Mouse (Mus musculus) ES-CJ7 (cell line): Measurements from ENCODE around the gene Pkn3.
A peak's percentile ranks its signal among the peaks of the same experiment; 100 is the strongest.
"Not testable (repeated sequence)": the region's sequence is repeated elsewhere in the genome, so short reads cannot be mapped to it uniquely, and the experiment has no call there.

Experiments used
- DNase-seq: peaks from one replicate; pipeline ENCODE4 v3.0.0; 2011; ENCODE audit warnings: low read depth, low spot score

The Pkn3 gene

DNA sequence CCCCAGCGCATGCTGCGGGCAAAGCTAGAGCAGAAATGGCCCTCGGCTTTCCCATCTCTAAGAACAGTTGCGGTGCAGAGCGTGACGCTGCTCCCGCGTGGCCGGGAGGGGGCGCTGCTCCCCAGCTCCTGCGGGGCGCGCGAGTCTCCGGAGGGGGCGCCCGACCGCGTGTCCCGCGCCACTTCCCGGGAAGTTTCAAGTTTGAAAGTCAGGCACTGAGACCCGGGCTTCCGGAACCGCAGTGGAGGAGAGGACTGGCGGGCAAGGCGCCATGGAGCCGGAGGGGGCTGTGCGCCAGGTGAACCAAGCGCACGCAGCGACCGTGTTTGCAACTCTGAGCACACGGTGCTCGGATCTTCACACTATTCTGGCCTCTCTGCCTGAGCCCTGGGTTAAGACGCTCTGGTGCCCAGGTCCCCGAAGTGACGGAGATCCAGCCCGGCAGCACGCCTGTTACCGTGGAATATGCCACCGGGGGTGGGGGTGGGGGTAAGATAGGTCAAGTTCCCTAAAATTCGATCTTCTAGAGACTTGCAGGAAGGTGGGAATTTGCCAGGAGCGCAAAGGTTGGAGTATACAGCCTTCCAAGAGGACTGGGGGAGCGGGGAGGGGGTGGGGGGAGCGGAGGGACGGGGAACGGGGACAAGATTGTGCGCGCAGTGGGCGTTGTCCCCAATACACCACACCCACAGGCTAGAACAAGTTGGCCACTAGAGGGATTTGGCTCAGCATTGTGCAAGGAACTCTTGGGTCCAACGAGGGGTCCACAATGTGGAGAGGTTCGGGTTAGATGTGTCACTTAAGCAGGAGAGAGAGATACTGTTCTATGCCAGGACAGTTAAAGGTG, at the start of gene Pkn3:
Pkn3 (plus strand) TSS at position 183 of the 847 bp plus-strand sequence.
- peak; percentile 94 for DNase-seq

DNA sequence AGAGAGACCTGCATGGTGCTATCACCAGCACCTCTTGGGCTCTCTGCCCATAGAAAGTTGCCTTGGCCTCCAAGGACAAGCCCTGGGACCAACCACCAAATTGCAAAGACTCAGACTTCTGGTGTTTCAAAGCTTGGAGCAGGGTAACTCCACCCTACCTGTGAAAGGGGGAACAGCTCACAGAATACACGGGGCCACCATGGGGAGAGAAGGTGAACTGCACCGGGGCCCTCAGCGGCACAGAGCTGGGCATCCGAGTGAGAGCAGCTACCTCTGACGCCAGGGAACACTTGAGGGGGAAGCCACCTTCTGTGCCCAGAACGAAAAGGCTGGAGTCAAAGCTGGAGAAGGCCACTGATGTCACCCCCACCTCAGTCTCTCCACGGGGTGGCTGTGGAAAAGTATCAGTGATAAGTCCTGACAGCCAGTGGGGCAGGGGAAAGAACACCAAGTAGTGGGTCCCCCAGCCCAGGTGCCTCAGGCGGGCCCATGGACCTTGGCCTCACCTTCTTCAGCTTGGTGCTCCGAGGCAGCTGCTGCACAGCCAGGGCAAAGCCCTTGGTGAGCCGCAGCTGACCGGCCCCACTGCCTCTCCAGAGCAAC, 45.1 kb upstream of the Pkn3 start:
- peak; percentile 64 for DNase-seq

DNA sequence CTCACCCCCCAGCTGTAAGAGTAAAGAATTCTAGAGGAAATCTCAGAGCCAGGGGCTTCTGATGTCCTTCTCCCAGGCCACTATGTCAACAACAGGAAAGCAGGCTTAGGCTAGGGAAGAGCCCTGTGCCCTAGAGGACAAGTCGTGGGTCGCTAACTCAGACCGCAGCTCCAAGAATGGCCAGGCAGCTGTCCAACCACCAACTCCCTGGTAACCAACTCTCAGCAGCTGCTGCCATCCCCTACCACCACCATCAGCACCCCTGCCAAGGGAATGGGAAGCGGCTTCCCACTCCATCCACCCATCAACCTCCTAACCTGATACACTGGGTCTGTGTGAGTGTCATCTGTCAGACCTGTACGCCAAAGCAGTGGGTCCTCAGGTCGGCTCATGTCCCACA, 44.5 kb upstream of the Pkn3 start:
- no peak for DNase-seq

DNA sequence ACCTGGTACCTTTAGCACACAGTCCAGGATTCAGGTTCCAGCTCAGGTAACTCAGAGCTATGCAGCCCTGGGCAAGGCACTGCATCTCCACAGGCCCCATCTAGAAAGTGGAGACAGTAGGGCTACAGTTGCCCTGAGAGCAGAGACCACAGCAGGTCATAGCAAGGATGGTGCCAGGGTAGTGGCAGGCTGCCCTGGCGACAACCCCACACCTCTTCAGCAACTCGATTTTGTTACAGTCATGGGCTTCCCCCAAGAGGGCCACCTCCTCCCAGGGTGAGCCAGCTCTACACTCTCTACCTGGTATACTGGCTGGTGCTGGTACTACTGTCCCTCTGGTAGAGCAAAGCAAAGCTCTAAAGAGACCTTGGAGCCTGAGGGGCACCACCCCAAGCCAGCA, 39.7 kb upstream of the Pkn3 start:
- DNase-seq = no peak

DNA sequence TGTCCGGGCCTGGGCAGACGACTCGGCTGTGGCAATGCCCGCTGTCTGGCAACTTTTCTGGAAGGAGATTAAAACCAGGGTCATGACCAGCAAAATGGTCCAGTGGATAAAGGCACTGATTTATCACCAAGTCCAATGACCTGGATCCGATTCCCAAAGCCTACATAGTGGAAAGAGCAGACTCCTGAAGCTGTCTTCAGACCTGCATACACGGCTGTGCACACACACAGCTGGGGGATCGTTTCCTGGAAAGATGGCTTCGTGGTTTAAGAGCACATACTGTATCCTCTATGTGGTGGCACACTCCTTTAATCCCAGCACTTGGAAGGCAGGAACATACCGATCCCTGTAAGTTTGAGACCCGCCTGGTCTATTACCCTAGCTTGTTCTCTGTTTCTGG, 39.1 kb upstream of the Pkn3 start:
- no peak for DNase-seq

DNA sequence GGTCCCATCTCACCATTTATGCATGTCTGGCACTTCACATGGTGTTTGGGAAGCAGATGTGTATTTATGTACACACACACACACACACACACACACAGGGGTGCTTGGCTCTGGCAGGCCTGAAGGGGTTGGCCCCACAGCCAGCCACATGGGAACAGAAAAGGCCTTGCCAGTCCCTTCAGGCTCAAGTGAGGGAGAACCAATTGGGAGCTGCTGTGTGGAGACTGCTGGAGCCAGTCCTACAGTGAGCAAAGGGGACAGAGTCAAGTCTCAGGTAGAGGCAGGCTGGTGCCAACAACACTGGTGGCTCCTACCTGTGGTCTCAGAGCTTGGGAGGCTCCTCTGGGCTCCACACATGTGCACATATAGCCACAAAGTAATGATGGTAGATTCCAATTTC, 37.8 kb upstream of the Pkn3 start:
- DNase-seq = no peak

DNA sequence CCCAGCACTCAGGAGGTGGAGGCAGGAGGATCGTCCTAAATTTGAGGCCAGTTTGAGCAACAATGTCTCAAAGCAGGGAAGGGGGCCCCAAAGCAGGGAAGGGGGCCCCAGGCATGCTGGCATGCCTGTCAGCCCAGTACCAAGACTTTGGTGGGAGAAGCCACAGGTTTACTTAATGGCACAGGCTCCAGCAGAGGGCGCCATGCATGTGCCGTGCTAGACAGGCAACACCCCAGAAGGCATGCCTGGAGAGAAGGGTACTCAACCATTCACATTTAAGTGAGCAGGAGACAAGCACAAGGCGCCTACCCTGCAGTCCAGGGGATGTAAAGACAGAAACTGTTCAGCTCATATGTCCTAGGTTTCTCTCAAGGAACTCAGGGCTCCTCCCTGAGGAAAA, 35.0 kb upstream of the Pkn3 start:
- DNase-seq = peak; percentile 96

DNA sequence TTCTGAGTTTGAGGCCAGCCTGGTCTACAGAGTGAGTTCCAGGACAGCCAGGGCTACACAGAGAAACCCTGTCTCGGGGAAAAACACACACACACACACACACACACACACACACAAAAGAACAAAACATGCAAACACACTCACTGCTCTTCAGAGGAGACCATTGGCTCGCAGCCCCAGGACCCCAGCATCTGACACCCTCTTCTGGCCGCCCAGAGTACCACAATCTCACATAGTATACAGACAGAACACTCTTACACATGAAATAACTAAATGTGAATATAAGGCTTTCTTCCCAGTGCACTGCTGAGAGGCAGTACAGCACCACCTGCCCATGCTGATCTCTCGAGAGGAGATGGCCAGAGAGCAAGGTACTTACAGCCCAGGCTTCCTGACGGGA, 32.9 kb upstream of the Pkn3 start:
- DNase-seq = no peak

DNA sequence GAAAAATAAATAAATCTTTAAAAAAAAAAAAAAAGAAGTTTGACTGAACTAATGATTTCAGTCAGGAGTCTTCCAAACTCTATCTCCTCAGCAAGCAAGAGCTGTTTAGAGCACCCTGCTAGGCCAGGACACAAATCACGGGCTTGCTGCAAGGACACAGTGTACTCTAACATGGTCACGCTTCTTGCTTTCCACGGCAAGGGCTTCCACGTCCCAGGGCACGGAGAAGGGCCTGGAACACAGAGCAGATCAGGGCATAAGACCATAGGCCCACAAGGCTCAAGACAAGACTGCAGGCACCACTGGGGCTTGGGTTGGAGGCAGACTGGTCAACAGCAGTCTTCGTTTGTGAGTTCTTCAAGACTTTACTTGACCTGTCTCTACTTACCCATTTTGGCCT, 30.4 kb upstream of the Pkn3 start:
- DNase-seq = no peak

DNA sequence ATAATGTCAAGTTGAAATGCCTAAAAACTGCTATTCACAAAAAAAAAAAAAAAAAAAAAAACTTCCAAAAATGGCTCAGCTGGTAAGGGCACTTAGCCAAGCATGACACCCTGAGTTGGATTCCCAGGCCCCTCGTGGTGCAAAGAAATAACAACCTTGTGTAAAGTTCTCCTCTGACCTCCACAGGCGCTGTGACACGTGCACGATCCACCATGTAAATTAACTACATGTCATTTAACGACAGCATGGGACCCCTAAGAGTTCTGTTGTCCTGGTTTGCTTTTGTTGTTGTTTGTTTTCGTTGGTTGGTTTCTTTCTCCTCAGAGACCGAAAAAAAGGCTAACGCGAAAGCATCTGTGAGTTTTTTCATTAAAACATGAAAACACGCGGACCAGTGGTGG, 29.4 kb upstream of the Pkn3 start:
- peak; percentile 62 for DNase-seq

DNA sequence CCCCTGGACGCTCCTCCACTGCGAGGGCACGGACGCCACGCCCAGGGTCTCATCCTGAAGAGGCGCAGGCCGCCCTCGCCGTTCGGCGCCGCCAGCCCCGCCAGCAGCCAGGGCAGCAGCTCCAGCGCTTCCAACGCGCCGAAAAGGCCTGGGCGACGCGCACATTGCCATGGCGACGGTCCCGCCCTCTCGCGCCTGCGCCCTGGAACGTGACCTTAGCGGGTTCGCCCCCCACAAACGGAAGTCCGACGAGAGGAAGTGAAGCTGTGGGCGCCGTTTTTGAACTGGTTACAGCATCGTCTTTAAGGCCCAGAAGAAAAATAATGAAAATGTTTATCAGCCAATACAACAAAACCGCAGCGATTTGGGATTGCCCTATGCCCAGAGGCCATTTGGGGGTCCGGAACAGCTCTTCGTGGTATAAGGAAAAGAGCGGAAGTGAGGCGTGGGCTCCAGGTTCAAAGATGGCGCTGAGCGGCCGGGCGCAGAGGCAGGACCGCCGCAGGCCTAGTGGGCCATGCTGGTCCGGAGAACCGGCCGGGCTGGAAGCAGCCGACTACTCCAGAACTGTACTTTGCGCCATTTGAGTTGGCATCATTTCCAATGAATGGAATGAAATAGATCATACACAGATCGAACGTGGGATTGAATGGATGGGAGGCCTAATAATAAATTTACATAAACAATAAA, 28.6 kb upstream of the Pkn3 start, which contains the start of gene Wdr34:
Wdr34 (minus strand) TSS at position 183 of the 690 bp plus-strand sequence.
- DNase-seq = peak; percentile 97

DNA sequence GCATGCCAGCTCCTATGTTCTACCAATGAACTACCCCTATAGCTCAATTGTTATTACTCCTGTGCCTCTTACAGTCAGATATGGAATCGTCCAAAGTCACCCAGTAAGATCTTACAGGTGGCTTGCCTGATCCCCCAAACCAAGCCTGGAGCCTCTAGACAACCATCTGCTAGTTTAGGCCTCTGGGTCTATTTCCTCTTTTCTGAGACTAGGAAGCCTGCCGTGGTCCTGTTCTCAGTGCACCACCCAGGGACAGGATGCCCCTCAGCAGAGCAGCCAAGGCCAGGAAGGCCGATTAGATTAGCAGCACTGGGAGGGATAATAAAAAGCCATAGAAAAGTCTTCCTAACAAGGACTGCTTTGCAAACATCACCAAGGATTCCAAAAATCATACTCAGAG, 27.7 kb upstream of the Pkn3 start:
- no peak for DNase-seq

DNA sequence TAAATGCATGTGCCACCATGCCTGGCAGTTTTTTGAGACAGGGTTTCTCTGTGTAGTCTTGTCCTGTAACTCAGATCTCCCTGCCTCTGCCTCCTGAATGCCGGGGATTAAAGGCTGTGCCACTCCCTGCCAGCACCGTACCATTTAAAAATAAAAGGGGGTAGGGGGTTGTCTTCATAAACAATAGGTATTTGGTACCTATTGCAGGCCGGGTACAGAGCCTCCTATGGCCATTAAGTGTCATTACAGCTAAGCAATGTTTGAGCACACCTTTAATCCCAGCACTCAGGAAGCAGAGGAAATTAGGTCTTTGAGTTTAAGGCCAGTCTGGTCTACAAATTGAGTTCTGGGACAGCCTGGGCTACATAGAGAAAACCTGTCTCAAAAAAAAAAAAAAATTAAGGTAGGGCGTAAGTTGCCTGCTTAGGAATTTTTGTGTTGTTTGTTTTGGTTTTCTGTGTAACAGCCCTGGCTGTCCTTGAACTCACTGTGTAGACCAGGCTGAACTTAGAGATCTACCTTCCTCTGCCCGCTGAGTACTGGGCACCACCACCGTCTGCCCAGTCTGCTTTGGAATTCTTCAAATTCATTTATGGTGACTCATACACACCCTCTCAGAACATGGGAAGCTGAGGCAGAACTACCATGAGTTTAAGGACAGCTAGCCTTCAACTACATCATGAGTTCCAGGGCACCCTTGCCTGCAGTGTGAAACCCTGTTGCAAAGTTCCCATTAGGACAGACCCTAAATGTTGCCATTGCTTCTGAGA, 25.3 kb upstream of the Pkn3 start:
- peak; percentile 76 for DNase-seq

DNA sequence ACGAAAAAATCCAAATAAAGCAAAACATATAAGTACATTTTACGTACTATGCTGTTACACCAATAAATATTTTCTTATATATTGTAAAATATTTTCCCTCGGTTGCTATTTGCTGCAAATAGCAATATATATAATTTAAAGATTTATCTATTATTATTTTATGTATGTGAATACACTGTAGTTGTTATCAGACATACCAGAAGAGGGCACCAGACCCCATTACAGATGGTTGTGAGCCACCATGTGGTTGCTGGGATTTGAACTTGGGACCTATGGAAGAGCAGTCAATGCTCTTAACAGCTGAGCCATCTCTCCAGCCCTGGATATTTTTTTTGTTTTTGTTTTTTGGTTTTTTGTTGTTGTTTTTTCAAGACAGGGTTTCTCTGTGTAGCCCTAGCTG, 22.2 kb upstream of the Pkn3 start:
- not testable (repeated sequence) for DNase-seq

DNA sequence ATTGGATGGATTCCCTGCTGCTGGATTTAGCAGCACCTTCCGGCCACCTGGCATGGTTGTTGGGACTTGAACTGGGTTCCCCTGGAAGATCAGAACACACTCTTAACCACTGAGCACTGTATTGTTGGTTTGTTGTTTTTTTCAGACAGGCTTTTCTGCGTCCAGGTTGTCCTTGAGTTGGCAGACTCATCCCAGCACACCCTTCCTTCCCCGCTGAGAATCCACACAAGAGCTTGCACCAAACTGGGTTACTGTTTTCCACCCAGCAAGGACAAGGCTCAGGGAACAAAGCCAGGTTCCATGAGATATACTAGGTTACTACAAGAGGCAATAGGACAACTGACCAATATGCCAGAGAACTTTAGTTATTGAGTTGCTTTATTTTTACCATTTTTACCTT, 20.7 kb upstream of the Pkn3 start:
- no peak for DNase-seq

DNA sequence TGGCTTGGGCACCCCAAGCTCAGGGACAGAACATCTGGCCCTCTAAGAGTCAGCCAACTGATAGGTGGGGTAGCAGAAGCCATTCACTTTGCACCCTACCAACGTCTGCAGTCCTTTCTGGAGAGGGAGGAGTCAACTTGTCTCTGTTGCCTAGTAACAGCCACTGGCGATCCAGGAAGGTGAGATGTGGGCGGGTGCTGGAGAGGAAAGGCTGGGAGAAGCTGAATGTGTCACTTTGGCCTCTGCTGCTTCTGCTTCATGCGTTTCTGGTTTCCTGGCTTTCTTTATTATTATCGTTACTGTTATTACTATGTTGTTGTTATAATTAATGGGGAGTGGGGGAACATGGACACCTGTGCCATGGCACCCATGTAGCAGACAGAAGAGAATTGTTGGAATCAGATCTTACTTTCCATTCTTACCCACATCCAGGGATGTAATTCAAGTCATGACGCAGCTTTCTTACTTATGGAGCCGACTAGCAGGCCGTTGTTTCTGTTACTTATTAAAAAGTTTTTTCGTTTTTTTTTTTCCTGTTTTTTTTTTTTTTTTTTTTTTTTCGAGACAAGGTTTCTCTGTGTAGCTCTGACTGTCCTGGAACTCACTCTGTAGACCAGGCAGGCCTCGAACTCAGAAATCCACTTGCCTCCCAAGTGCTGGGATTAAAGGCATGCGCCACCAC, 20.1 kb upstream of the Pkn3 start, which contains the start of gene Set:
Set (plus strand) TSS at position 156 of the 682 bp plus-strand sequence.
- DNase-seq = peak; percentile 93

DNA sequence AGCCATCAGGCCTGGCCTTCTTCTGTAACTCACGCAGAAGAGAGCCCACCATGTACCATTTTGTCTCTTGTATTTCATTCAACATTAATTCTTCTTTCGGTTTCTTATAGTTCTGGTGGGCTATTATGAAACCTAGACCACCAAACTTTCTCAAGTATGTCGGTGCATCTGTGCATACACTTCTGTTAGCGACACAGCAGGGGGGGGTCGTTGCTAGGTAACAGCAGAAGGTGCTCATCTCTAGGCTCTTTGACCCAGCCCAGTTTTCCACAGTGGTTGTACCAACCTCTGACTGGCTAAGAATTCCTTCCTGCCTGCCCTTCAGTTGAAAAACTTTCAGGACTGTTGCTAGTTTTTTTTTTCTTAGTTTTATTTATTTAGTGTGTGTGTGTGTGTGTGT, 19.1 kb upstream of the Pkn3 start:
- peak; percentile 91 for DNase-seq

DNA sequence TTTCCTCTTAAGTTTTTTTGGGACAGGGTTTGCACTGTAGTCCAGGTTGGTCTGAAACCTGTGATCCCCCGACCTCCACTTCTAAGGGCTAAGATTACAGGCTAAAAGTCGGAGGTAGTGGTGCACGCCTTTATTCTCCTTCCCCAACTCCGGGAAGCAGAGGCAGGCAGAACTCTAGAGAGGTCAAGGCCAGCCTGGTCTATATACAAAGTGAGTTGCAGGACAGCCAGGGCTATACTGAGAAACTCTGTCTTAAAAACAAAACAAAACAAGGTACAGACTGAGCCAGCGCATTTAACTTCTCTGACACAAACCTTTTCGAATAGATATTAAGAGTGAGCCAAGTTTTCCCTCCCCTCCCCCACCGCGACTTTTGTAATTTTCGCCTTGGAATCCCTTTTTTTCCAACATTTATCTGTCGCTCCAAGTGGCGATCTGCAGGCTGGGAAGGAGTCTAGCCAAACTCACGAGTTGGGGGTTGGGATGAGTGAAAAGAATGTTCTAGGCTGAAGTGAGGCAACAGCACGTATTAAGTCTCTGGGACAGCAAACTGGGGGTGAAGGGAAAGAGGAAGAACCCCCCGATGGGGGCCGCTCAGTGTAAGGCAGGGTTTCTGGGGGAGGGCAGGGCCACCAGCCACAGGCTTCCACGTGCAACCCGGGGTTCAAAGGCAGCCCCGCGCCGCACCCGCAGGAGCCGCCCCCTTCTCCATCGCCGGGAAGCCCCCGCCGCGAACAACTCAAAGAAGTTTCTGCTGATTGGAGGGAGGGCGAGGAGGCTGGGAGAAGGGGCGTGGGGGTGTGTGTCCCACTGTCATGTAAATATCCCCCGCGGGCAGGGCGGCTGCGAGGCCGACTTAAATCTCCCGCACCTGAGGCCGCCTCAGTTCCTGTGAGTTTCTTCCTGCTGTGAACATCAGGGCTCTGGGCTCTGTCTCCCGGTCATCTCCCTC, 16.0 kb upstream of the Pkn3 start:
- peak; percentile 99 for DNase-seq

DNA sequence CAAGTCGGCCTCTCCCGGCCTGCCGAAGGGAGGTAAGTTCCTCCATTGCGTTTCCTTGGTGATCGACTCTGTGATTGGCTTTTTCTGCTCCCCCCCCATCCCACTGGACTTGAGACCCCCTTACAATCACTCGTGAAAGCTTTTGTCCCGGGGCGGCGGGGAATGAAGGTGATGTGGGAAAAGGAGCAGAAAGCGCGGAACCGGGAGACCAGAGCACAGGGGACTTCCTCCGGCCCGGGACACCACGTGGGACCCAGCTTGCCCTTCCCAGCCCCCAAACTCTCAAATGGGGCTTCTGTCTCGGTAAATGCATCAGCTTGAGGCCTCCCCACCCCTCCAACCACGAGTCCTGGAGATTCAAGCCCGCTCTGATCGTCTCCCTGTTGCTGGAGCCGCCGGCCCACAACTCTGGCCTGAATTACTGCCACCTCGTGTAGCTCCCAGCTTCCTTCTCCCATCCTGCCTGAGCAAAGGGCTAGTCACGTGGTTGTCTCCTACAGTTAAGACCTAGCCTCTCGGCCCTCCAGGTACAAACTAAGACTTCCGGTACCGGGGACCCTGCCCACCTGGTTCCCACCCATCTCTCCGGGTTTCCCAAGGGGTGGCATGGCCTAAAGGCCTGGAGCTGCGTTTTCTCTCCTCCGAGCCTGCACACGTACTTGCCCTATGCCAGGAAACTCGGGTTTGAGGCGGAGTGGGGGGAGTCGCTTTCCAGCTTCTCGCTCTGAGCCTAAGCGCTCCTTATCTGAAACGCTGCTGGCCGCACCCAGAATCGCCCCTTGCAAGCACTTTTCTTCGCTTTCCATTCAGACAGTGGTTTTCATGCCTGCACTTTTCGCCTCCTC, 15.0 kb upstream of the Pkn3 start:
- DNase-seq = peak; percentile 87
